Mouse (Mus musculus): ENCODE results near the gene Hoxa9.

The Hoxa9 gene

DNA sequence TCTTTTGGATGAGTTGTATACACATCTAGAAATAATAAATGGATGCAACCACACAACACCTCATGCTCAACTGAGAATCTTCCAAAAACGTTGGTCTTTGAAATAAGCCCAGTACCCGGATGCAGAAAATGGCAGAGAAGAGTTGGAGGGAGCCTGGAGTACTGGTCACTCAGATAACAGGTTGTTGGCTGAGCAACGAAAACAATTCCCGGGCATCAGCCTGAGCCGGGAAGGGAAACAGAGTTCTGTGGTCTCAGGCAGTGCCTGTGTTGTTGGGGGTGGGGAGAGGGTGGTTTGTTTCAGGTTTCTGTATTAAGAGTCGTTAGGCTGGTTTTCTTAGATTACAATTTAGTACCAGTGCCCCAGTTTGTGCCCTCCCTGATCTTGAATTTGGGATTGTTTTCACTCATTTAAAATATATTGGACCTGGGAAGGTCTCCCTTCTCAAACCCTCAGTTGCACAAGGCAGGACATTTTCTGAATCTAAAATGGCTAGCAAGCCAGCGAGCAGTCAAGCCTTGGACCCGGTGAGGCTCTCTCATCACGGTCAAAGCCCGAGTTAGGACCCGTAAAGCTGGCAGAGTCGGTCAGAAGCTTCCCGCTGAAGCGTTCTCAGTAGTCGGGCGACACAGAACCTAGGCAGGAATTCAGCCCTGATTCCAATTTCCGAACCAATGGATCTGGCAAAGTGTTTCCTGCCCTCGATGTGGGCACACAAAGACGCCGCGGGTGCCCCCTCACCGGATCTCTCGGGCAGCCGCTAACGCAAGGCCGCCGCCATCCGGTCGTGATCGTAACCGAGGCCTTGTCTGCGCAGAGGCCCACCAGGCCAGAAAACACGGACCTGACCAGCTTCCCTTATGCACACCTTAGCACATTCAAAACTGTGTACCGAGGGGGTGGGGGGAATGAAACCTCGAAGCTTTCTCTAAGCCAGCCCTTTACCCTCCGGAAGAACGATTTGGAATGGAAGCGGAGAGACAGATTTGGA lies 2.1 kb downstream of the Hoxa9 start:
- DNase-seq (ENCODE audit: low spot score), result no peak

DNA sequence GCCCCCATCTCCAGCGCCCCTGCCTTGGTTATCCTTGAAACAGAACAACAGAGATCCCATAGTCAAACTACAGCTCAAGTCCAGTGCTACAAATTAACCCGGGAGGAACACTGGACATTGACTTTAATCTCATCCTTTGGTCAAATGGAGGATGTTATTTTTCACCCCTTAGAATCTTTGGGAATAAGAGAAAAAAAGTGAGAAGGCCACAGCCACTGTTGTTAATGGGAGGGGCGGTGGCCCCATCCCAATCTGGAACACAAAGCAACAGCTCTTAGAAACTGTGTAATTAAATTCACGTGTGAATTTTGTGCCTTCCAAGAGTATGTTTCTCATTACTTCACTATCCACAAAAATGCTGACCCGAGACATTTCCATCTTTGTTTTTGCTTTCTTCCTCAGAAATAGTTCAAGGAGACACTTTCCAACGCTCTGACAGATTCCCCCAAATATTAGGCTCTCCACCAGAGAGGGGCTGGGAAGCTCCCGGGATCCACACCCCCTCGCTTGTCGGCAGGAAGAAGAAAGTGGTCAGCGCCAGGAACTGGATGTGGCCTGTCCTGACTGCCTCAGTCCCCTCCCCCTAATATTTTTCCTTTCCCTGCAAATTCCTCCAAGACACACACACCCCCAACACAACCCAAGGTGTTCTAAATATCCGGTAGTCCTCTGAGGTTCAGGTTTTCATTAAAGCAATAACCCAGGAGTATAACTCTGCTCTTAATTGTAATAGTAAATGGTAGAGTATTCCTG lies 3.2 kb downstream of the Hoxa9 start:
- no peak for DNase-seq (ENCODE audit: low spot score)

DNA sequence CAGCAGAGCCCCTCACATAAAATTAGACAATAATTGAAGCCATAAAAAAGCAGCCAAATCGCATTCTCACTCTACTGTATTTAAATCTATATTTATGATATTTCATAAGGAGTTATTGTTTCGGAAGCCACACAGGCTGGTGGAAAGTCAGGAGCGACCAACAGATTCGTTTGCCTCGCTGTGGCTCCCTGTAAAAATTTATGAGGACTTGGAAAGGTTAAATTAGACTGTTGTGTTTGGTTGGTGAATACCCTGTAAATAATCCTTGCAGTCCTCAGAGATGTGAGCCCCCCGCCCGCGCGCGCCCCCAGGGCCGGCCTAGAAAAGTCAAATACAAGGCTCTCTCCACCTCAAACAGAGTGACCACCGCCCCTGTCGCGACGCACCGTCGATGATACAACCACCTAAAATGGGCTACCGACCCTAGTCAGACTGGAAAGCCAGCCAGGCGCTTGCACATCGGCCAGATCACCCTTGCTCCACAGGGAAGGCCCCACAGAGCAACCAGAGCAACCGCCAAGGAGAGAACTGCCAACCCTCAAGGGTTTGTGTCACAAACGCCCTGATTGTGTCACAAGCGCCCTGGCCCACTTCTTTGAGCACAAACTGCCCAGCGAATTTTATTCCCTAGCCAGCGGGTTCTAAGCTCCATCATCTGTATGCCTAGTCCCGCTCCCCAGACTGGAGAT lies 4.2 kb downstream of the Hoxa9 start:
- DNase-seq (ENCODE audit: low spot score), result no peak

DNA sequence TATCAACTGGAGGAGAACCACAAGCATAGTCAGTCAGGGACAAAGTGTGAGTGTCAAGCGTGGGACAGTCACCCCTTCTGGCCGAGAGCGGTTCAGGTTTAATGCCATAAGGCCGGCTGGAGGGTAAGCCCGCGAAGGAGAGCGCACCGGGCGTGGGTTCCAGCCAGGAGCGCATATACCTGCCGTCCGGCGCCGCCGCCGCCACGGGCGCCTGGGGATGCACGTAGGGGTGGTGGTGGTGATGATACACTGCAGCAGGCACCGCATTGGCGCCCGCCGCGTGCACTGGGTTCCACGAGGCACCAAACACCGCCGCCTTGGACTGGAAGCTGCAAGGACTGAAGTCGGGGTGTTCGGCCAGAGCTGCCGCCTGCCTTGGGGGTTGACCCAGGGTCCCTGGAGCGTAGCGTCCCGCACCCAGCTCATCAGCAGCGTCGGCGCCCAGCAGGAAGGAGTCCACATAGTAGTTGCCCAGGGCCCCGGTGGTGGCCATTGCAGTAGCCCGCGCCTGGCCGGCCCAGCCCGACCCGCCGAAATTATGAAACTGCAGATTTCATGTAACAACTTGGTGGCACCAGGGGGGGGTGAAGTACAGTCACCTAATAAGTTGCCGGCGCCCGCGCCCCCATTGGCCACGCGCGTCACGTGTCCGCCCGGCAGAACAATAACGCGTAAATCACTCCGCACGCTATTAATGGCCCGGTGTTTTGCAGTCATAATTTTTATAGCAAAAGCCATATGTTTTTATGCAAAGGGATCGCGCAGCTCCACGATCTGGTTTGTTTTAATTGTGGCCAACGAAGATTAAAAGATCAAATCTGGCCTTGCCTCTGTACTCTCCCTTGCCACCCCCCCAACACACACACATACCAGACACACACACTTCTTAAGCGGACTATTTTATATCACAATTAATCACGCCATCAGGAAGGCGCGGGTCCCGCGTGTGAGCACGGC lies 5.0 kb downstream of the Hoxa9 start:
- no peak for DNase-seq (ENCODE audit: low spot score)

DNA sequence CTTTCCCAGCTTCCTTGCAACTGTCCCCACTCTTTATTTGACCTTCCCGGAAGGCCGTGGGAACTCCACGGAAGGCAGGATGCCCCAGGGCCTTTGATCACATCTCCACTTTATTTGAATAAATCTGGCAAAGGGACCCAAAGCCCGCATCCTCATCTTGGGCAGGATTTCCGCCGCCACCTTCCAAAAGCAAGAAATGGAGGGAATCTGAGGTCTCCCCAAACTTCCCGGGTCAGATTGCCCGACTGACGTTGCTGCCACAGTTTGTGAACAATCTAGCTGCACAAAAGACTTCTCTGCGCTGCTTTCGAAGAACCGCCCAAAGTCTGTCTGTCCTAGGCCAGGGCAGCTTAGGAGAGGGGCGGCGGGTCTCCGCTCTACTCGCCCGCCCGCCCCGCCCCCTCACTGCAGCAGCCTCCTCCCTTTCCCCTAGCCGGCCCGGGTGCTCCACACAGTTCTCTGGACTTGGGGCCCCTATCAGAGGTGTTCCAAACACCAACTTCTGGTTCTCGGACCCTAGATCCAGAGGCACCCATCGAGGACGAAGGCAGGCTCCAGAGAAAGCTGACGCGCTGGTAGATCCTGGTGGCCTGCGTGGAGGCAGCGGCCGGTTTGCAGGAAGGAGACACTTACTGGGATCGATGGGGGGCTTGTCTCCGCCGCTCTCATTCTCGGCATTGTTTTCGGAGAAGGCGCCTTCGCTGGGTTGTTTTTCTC lies 5.8 kb downstream of the Hoxa9 start:
- no peak for DNase-seq (ENCODE audit: low spot score)

DNA sequence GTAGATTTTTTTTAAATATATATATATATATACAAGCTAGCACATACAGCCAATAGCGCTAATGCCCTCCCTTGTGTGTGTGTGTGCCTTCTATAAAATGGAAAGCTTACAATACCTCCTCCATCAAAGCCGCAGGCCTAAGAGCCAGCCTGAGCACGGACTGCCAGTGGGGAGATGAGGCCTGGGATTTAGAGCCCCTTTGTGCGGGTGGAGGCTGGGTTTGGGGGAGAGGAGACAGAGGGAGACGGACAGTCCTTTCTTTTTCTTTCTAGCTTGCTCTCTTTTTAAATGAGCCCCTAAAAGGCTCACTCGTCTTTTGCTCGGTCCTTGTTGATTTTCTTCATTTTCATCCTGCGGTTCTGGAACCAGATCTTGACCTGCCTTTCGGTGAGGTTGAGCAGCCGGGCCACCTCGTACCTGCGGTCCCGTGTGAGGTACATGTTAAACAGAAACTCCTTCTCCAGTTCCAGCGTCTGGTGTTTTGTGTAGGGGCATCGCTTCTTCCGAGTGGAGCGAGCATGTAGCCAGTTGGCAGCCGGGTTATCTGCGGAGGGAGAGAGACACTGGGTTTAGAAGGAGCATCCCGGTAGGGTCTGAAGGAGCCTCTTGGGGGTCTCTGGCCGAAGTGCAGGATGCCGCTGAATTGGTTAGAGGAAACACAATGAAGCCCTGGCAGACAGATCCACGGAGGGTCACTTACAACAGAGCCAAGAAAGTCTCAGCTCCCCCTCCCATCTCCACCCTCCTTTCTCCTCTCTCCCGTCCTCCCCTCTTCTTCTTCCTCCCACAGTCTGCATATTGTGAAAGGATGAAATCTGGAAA lies 6.7 kb downstream of the Hoxa9 start:
- DNase-seq (ENCODE audit: low spot score), result no peak

DNA sequence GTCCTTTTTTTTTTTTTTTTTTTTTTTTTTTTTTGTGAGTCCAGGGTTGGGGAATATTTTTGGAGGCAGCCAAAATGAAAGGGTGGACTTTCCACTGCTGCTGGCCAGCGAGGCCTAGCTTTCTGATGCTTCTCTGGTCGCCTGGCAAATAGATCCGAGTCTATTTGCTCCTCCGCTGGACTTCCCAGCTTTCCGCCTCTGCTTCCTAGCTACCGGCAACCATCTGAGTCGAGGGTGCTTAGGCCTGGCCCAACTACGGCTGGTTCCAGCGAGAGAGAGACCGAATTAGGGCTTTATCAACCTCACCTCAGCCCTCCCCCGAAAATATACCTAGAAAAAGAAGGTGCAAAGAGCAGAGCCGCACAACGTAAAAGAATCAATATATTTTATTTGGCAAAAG lies 8.2 kb downstream of the Hoxa9 start:
- DNase-seq (ENCODE audit: low spot score), result no peak

DNA sequence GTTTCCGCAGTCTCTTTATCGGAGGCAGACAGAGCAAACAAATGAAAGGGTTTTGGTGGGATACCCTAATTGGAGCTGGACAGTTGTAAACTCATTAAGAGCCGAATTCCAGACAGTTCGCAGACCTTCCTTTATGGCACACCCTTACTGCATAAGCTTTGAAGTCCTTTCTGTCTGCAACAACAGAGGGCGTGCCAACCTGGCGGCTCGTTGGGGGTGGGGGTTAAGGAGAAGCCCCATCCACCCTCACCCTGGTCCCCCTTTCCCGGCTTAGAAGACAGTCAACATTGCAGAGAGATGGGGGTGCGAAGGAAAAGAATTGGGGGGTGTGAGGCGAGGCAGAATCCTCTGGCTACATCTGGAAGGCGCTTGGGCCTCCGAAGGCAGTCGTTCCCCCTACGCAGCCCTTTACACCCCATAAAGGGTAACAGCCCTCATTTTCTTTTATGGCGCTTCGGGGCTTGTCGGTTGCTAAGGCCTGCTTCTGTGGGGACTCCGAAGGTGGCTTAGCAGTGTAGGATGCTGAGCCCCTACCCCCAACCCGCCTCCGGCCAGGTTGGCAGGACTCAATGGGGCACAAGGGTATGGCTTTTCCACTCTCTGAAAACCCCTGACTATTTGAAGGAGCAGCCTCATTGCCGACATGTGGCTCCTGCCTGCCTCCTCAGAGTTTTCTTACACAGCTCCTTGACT lies 8.8 kb downstream of the Hoxa9 start:
- DNase-seq (ENCODE audit: low spot score), result no peak

DNA sequence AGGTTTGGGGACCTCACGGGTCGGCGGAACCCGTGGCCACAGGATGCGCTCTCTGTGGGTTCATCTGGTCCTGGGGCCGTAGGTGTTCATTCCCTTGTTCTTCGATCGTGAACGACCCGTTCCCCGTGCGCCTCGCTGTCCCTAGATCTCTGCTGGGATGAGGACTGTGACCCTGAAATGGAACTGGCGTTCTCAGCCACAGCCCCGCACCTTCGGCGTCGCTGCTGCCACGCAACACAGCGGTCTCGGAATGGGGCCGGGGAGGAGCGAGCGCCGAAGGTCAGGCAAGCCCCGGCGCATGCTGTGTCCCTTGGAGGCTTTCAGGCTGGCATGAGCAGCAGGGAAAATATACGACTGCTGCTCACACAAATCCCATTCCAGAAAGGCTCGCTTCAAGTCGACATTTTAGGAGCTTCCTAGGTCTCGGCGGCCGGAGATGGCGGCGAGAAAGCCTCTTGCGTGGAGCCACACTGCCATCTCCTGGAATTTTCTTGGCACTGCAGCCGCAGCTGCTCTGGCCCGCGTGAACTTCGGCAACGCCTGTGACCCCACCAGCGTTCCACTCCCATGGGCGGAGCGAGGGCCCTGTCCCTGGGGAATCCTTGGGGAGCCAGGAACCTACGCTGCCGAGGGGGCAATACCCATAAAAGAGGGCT lies 9.4 kb downstream of the Hoxa9 start, which contains the start of gene Hoxa7:
Gene Hoxa7 (minus strand): TSS at position 518 of the 656 bp plus-strand sequence.
- peak; percentile 82 for DNase-seq (ENCODE audit: low spot score)

DNA sequence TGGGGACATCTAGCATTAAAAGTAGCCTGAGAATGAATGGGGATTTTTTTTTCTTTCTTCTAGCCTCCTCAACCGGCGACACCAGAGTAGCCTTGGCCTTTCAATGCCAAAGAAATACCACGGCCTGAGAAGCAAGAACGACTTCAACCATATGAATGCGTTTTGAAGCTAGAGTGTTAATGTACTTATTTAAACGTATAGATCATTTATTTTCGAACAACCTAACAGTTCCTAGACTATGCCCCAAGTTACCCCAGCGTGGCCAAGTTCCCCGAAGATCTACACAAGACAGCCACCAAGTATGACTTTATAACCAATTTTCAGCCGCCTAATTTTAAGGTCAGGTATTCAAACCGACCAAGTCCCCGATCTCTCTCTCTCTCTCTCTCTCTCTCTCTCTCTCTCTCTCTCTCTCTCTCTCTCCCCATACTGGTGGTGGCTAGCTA lies 10.0 kb downstream of the Hoxa9 start:
- no peak for DNase-seq (ENCODE audit: low spot score)

DNA sequence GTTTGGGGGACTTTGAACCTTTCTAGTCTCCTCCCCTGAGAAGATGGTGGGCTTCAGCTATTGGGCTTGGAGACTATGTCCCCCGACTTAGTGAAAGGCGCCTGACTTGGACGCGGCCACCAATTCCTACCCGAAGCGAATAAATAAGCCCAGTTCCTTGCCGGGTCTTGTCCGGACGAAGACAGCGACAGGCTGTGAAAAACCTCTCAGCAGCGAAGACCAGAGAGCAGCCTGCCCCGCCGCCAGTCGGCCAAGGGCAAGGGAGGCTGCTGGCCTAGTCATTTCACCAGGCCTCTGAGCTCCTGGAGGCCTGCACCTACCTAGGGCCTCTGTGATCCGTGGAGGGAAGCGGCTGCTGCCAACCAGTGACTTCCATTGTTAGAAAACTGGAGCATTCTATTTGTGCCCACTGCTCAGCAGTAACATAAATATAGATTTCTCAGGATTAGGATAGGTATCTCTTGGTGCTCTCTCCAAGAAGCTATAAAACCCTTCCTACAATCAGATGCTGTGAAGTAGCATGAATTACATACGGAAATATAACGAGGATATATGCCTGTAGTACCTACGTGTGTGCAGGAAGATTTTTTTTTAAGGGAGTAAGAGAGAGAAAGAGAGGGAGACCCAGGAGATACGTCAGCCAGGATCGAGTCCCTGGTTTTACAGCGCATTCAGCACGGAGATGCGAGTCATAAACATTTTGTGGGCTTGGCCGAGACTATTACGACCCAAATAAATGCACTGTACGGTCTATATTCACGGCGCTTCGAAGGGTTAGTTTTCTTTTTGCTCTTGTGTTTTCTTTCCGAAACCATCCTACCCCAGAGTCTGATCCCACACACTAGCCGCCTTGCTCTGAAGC lies 10.7 kb downstream of the Hoxa9 start:
- peak; percentile 17 for DNase-seq (ENCODE audit: low spot score)

DNA sequence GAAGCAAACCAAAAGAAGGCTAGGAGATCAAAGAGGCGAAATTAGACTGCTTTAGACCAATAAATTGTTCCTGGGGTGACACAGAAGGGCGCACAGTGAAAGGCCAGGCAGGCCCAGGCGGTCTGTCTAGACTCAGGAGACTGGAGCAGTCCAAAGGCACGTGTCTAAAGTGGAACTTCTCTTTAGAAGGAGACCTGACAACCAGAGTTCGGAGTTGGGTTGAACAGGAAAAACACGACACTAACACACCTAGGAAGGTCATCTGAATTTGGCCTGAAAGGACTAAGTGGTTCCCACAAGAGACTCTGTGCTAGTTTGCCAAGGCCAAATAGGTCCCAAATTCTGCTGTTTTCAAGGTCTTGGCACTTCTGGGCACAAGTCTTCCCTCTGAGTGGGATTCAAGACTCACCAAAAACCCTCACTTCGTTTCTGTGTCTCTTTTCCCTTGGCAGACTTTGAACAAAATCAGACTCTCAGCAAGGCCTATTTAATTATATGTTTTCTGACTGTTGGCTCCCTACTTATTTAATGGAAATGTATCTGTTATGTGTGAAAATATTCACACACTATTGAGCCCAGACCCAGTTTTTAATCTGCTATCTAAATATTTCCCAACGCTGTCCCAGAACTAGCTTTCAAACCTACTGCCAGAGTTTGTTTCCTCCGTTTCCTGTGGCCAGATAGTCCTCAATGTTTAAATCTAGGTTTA lies 11.5 kb downstream of the Hoxa9 start:
- no peak for DNase-seq (ENCODE audit: low spot score)

DNA sequence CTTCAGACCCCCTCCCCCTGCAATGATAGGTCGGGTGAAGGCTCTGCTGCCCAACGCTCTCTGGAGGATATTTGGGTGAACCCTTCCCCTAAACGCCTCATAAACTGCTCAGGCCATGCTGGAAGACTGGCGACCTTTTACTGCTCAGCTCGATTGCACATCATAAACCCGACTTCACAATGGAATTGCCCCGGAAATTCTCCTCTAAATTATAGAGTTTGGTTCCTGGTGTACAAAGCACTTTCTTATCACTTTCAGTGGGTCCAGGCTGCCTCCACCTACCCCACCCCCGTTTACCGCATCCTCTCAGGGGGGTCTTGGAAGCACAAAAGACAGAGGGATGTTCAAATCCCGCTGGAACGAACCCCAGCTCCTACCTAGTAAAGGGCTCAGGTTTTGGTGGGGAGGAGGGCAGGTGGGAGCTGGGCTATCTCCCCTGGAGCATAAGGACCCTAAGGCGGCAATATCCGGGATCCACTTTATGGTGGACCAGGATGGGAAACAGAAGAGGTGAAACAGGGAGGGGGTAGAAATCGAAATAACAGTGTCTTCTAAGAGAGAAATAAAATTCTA lies 12.2 kb downstream of the Hoxa9 start:
- no peak for DNase-seq (ENCODE audit: low spot score)

DNA sequence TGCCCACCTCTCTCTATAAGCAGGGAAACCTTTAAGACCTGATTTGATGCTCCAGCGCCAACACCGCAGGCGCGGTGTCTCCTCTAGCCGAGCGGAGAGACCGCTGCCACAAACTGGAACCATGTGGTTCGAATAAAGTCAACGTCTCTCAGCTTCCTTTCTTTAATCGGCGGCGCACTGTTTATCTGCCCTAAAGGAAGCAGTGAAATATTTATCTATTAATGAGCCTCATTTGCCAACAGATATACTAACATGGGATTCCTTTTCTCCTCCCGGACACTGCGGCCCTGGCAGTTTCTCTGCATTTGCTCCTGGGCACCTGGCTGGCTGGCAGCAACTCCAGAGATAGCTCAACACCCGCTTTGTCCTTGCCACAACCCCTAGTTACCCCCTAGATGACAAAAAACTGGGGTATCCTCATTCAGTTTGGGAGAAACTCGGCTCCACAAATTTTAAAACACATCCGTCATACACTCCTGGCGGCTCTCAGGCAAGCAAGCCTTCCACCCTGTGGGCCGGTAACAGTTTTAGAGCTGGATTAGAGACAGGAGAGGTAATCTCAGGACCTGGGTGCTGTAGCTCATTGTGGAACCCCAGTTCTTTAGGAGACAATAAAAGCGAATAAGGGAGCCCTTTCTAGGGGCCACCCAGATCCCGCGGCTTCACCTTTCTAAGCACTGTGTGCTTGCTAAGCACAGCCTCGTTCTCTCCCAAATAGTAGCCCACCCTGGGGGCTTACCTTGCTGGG lies 12.8 kb downstream of the Hoxa9 start:
- no peak for DNase-seq (ENCODE audit: low spot score)

DNA sequence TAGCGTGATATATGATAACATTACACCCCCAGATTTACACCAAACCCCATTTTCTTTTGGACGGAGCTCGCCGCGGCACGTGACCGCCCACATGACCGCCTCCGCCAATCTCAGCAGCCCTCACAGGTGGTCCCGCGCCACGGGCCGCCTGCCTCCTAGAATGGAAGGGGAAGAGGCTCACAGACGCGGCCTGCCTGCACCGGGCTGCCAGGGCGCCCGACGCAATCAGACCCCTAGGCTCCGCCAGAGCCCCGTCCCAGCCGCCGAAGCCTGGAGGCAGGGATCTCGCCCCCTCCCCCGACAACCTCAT lies 13.5 kb downstream of the Hoxa9 start:
- peak; percentile 79 for DNase-seq (ENCODE audit: low spot score)
